ENCODE assay signal across 9 mouse cellular contexts in the genomic region with DNA sequence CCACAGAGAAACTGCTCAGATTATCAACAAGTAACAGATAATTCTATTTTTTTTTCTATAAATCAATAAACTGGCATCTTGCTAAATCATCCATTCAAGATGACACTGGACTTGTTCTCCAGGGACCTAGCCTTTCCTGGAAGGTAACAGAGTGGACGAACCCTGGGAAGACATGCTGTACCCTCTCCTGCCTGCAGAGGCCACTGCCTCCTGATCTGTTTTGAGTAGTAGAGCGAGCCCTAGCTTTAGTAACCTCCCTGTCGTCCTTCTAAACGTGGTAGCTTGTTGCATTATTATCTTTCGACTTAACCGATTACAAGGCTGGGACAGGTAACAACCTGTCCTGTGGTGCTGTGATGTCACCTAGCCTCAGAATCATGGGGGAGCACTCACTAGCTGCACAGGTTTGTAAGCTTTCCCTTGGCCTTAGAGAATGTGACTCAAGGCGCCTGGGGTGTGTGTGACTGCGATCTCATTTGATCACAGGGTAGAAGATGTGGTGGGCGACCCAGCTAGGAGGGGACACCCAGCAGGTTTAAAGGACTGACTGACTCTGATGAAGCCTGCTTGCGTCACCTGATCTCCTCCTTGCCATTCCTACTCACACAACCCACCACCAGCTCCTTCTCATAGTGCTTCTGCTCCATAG.
DNase-seq lines count a peak whose midpoint lies in the region; ATAC-seq and TF ChIP-seq lines count a peak whose summit lies in the region.
"Had no signal": no experiment of that assay in that cellular context is flagged by ENCODE, and none has a peak within 500 bp of the region (broad histone marks: within the 10 kb centered on the region; RNA-seq: fewer than 3 reads in every experiment).

No protein-coding gene starts in this region.

- no peak overlapping the region for H3K4me3 ChIP-seq in liver, embryonic 14.5 days (ENCODE audit: insufficient read depth in 1 of 2, low read depth in 2 of 2, low read length in 2 of 2)
- no peak overlapping the region for H3K4me3 ChIP-seq in liver, embryonic 11.5 days (ENCODE audit: low read depth, low read length)
- H3K4me3 ChIP-seq in embryonic facial prominence, embryonic 11.5 days (ENCODE audit: low read depth, low read length): no peak overlapping the region
- H3K4me3 ChIP-seq in midbrain, embryonic 10.5 days: no peak overlapping the region
- H3K4me3 ChIP-seq in stomach, postnatal 0 days (ENCODE audit: low read depth, low read length): no peak overlapping the region

- no peaks in the 10 kb centered on the region for H3K9me3 ChIP-seq in liver, embryonic 14.5 days (ENCODE audit: control insufficient read depth, low read length)
- H3K9me3 ChIP-seq in liver, embryonic 11.5 days (ENCODE audit: control insufficient read depth, low read length): no peaks in the 10 kb centered on the region
- H3K9me3 ChIP-seq in embryonic facial prominence, embryonic 11.5 days (replicated peaks; ENCODE audit: control insufficient read depth, low read length): no peaks in the 10 kb centered on the region
- no peaks in the 10 kb centered on the region for H3K9me3 ChIP-seq in midbrain, embryonic 10.5 days (replicated peaks)
- no peaks in the 10 kb centered on the region for H3K9me3 ChIP-seq in stomach, postnatal 0 days (ENCODE audit: control insufficient read depth, low read length)

- H3K4me2 ChIP-seq in liver, embryonic 14.5 days (ENCODE audit: low read depth): no peak overlapping the region
- no peak overlapping the region for H3K4me2 ChIP-seq in liver, embryonic 11.5 days
- no peak overlapping the region for H3K4me2 ChIP-seq in embryonic facial prominence, embryonic 11.5 days (ENCODE audit: low read depth, low read length)
- no peak overlapping the region for H3K4me2 ChIP-seq in stomach, postnatal 0 days (replicated peaks; ENCODE audit: low read depth)

- 43% methylated on average over 10 of the region's 10 CpGs for WGBS in liver, embryonic 14.5 days (ENCODE audit: insufficient replicate concordance)
- 54% methylated on average over 10 of the region's 10 CpGs for WGBS in liver, embryonic 11.5 days
- whole genome bisulfite sequencing in embryonic facial prominence, embryonic 11.5 days: 59% methylated on average over 10 of the region's 10 CpGs
- WGBS in midbrain, embryonic 10.5 days: 55% methylated on average over 10 of the region's 10 CpGs
- 49% methylated on average over 10 of the region's 10 CpGs for WGBS in stomach, postnatal 0 days

- H3K27me3 ChIP-seq in liver, embryonic 14.5 days (ENCODE audit: control insufficient read depth, insufficient read depth, low read length): no peaks in the 10 kb centered on the region
- H3K27me3 ChIP-seq in liver, embryonic 11.5 days (replicated peaks; ENCODE audit: control insufficient read depth, insufficient read depth, low read length): no peaks in the 10 kb centered on the region
- no peaks in the 10 kb centered on the region for H3K27me3 ChIP-seq in embryonic facial prominence, embryonic 11.5 days (ENCODE audit: control insufficient read depth, insufficient read depth, low read length)
- peaks cover 1% of the 10 kb centered on the region; the same call in 1 of the 2 replicates for H3K27me3 ChIP-seq in midbrain, embryonic 10.5 days (ENCODE audit: low read depth, poor library complexity, severe bottlenecking)
- H3K27me3 ChIP-seq in stomach, postnatal 0 days (ENCODE audit: control insufficient read depth, insufficient read depth, low read length): no peaks in the 10 kb centered on the region

- no peak for TF ChIP-seq EP300 in liver, embryonic 14.5 days (IDR thresholded peaks at IDR 0.05; ENCODE audit: low read depth)
- no peak for TF ChIP-seq EP300 in stomach, postnatal 0 days (optimal IDR thresholded peaks at IDR 0.05)

- H3K27ac ChIP-seq in liver, embryonic 14.5 days: no peak overlapping the region
- H3K27ac ChIP-seq in liver, embryonic 11.5 days (ENCODE audit: low read depth, low read length): no peak overlapping the region
- no peak overlapping the region for H3K27ac ChIP-seq in embryonic facial prominence, embryonic 11.5 days (replicated peaks; ENCODE audit: low read depth, low read length)
- no peak overlapping the region for H3K27ac ChIP-seq in midbrain, embryonic 10.5 days (replicated peaks)
- no peak overlapping the region for H3K27ac ChIP-seq in stomach, postnatal 0 days (replicated peaks)
- H3K27ac ChIP-seq: macrophage had no signal

- no peak overlapping the region for H3K9ac ChIP-seq in liver, embryonic 14.5 days (replicated peaks)
- H3K9ac ChIP-seq in liver, embryonic 11.5 days (ENCODE audit: low read depth, low read length): no peak overlapping the region
- H3K9ac ChIP-seq in embryonic facial prominence, embryonic 11.5 days (replicated peaks; ENCODE audit: low read length): no peak overlapping the region
- H3K9ac ChIP-seq in stomach, postnatal 0 days (ENCODE audit: low read length): no peak overlapping the region

- no peak for ATAC-seq in liver, embryonic 14.5 days (ENCODE audit: insufficient read depth)
- no peak for ATAC-seq in liver, embryonic 11.5 days (replicated peaks; ENCODE audit: low FRiP score)
- 0 out of 2 replicates have a peak, but pooled peaks have one; percentile 23 for ATAC-seq in embryonic facial prominence, embryonic 11.5 days (replicated peaks; ENCODE audit: insufficient number of reproducible peaks, low FRiP score, low TSS enrichment, low read depth)
- peak; percentile 79 for ATAC-seq in stomach, postnatal 0 days (ENCODE audit: low FRiP score, low TSS enrichment)

- no peak for DNase-seq in liver, embryonic 14.5 days (ENCODE audit: low read depth in 3 of 3, low spot score in 3 of 3)
- no peak for DNase-seq in liver, embryonic 11.5 days (ENCODE audit: low spot score)
- DNase-seq in adrenal gland, adult 18-20 months (ENCODE audit: low spot score in 2 of 2): peak; percentile 25 to 49
- peak; percentile 57 for DNase-seq in embryonic facial prominence, embryonic 11.5 days (ENCODE audit: low spot score)
- peak; percentile 70 for DNase-seq in heart, postnatal 4 days
- DNase-seq in layer of hippocampus, postnatal 10 days (ENCODE audit: low spot score in 2 of 2): peak; percentile 68 to 75
- peak; percentile 30 for DNase-seq in midbrain, embryonic 10.5 days (ENCODE audit: low spot score)
- peak; percentile 62 for DNase-seq in stomach, postnatal 0 days (ENCODE audit: low spot score)

- no peaks in the 10 kb centered on the region for H3K4me1 ChIP-seq in liver, embryonic 14.5 days (replicated peaks; ENCODE audit: control insufficient read depth in 2 of 2, insufficient read depth in 2 of 2, low read length in 1 of 2)
- H3K4me1 ChIP-seq in liver, embryonic 11.5 days (replicated peaks; ENCODE audit: control insufficient read depth, insufficient read depth, low read length): no peaks in the 10 kb centered on the region
- no peaks in the 10 kb centered on the region for H3K4me1 ChIP-seq in embryonic facial prominence, embryonic 11.5 days (ENCODE audit: control insufficient read depth, insufficient read depth, low read length)
- peaks cover 11% of the 10 kb centered on the region for H3K4me1 ChIP-seq in midbrain, embryonic 10.5 days
- H3K4me1 ChIP-seq in stomach, postnatal 0 days (replicated peaks; ENCODE audit: control insufficient read depth, insufficient read depth): no peaks in the 10 kb centered on the region

- no peaks in the 10 kb centered on the region for H3K36me3 ChIP-seq in liver, embryonic 14.5 days (replicated peaks; ENCODE audit: control insufficient read depth, insufficient read depth, low read depth)
- H3K36me3 ChIP-seq in liver, embryonic 11.5 days (ENCODE audit: control insufficient read depth, insufficient read depth, low read length): no peaks in the 10 kb centered on the region
- no peaks in the 10 kb centered on the region for H3K36me3 ChIP-seq in embryonic facial prominence, embryonic 11.5 days (replicated peaks; ENCODE audit: control insufficient read depth, insufficient read depth, low read depth, low read length)
- no peaks in the 10 kb centered on the region for H3K36me3 ChIP-seq in midbrain, embryonic 10.5 days
- no peaks in the 10 kb centered on the region for H3K36me3 ChIP-seq in stomach, postnatal 0 days (ENCODE audit: control insufficient read depth, insufficient read depth, low read length)

- peak; percentile 66 for TF ChIP-seq CTCF in liver, embryonic 14.5 days (IDR thresholded peaks at IDR 0.05; ENCODE audit: low read depth)
- TF ChIP-seq CTCF in stomach, postnatal 0 days (IDR thresholded peaks at IDR 0.05; ENCODE audit: low read depth): peak; percentile 92

Comparison
In these comparisons a context has a peak if more than half of its experiments do, and no peak if none do; other contexts are left out.
1. ATAC-seq: peak in embryonic facial prominence, embryonic 11.5 days (single experiment) and stomach, postnatal 0 days (single experiment); none in liver, embryonic 14.5 days (single experiment) and liver, embryonic 11.5 days (single experiment).
2. DNase-seq: peak in adrenal gland, adult 18-20 months (2 of 2), embryonic facial prominence, embryonic 11.5 days (single experiment), heart, postnatal 4 days (single experiment), layer of hippocampus, postnatal 10 days (2 of 2), midbrain, embryonic 10.5 days (single experiment) and stomach, postnatal 0 days (single experiment); none in liver, embryonic 14.5 days (0 of 3) and liver, embryonic 11.5 days (single experiment).